Mouse (Mus musculus) kidney, adult 9 months (tissue): ENCODE measurements around the gene Shox2.

ENCODE experiments used
- DNase-seq: peaks from one replicate; pipeline ENCODE4 v3.0.0; 2022

The Shox2 gene

GRCm38 (mm10) chr3:66981706-66982105 is at the start of gene Shox2:
Shox2 (minus strand) TSS chr3:66981771.
- peak; percentile 4 for DNase-seq

GRCm38 (mm10) chr3:66996820-66997219 is 15.2 kb upstream of the Shox2 start:
- DNase-seq = no peak

- no peak for DNase-seq
These were observed 4.7 kb upstream of the Shox2 start for GRCm38 (mm10) chr3:66986287-66986560.

- peak; percentile 83 for DNase-seq
These were observed 4.1 kb upstream of the Shox2 start for GRCm38 (mm10) chr3:66985539-66986286.

- peak; percentile 10 for DNase-seq
These were observed 1.9 kb upstream of the Shox2 start for GRCm38 (mm10) chr3:66983481-66983880.

GRCm38 (mm10) chr3:66982181-66982911 is 775 bp upstream of the Shox2 start:
- DNase-seq = peak; percentile 29

DNA sequence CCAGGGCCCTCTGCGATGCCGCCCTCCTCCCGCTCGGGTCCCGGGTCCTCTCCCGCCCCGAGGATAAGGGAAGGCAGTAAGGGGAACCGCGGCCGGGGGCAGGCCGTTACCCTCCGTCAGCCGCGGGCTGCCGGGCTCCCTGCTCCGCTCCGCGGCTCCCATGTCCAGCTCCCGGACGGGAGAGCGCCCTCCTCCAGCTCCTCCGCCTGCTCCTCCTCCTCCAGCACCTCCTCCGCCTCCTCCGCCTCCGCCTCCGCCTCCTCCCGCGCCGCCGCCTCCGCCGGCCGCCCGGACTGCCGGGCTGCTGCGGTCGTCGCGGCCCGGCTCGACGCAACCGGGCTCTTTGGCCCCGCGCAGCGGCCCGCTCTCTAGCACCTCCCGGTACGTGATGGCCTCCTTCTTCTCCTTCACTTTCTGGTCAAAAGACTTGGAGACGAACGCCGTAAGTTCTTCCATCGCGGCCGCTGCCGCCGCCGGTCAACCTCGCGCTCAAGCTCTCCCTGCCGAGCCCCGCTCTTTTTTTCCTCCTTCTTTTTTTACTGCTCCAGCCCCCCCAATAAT is 390 bp downstream of the Shox2 start, which contains the start of gene Rsrc1:
Gene Rsrc1, plus strand, starts transcription at position 290 of the 561 bp plus-strand sequence.
- peak; percentile 66 for DNase-seq

GRCm38 (mm10) chr3:66980111-66980975 is 1.2 kb downstream of the Shox2 start:
- DNase-seq = peak; percentile 11

DNA sequence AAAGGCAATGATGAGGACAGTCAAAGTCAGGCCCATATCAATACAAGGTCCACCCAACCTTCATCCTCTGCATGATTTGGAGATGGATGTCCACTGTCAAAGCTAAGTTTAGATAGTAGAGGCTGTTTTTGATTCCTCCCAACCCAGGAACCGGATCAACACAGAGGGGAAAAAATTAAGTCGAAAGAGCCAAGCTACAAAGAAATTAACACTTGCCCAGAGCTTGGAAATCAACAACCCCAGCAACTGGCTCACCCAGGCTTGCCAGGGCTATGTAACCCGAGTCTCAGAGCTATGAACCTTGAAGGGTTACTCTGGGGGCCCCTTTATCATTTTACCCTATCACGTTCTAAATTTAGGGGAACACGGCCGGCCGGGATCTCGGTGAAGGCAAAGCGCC is 2.1 kb downstream of the Shox2 start:
- DNase-seq = peak; percentile 2

DNA sequence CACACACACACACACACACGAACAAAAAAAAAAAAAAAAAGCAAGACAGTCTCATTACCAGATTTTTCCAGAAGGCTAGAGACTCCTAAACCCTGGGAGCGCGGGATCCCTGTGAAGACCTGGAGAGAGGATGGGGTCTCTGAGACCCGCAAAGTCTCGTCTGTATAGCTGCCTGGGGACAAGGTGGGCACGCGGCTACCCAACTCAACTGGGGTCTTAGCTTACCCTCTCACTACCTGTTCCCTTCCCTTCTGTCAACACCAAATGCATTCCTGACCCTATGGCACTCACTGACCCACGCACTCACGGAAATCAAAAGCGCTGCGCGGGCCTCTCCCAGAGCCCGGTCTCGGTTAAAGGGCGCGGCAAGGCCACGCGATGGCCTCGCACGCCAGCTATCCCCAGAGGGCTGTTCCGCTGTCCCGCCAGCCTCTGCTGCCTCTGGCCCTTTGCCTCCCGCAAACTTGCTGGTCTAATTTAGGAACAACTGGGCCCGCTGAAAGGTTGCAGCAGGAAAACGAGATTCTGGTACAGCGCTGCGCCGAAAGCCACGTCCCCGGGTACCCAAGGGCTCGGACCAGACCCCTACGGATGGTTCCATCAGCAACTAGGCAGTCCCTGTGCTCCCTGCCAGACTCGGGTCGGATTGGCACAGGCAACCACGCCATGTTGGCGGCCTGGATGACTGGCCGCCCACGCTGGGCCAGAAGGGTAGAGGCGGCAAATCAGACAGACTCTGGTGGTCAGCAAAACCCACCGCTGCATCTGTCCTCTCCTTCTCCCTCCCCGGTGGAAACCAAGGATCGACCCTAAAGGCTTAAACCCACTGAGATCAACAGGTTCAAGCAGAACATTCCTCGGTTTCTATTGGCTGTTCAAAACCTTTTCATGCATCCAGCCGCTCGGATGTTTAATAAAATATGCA is 2.9 kb downstream of the Shox2 start:
- peak; percentile 7 for DNase-seq

- no peak for DNase-seq
These were observed 3.6 kb downstream of the Shox2 start for GRCm38 (mm10) chr3:66977811-66978456.

GRCm38 (mm10) chr3:66976889-66977615 is 4.5 kb downstream of the Shox2 start:
- DNase-seq = no peak

DNA sequence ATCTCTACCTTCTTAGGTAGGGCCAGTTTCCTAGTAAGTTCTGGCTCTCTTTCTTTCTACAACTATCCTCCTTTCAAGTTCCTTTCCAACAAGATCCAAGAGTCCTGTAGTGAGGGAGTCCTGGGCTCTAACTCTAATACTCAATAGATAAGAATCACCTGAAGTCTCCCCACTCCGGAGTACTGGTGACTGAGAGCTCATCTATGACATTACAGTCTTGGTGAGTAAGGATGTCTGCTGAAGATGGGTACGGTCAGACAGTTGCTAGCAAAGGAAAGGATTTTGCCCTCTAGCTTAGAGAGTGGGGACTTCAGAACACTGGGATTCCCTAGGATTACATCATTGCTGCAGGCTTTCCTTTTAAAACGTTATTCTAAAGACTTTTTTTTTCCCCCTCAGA is 7.1 kb downstream of the Shox2 start:
- DNase-seq = peak; percentile 2

GRCm38 (mm10) chr3:66973391-66973943 is 8.1 kb downstream of the Shox2 start:
- peak; percentile 75 for DNase-seq

DNA sequence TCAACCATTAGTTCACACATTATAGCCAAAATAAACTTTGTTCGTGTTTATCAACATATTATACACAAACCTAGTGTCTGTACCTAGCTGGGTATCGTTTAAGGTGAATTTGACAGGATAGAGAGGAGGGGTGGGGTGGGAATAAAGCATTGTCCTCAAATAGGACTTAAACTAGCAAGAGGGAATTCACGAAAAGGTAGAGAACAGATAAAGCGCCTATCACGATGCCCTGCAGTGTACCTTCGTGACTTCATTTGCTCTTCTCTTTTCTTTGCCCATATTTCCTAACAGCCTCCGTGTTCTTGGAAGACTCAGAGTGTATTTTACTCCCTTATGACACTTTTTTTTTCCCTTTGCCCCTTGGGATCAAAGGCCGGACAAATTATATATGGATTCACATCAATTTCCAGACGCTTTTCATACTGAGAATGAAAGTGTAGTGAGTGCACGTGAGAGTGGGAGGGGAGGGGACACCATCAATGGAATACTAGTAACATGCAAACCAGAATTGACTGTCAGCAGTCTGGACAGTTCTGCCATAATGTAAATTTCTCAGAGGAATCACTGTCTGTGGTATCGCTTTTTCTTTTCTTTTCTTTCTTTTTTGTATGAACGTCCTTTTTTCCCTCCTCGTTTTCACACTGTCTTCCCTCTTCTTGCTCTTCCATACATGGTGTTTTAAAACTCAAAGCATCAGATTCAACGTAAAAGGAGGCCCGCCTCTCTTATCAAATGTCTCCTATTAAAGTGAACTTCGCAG is 9.2 kb downstream of the Shox2 start:
- peak; percentile 7 for DNase-seq

DNA sequence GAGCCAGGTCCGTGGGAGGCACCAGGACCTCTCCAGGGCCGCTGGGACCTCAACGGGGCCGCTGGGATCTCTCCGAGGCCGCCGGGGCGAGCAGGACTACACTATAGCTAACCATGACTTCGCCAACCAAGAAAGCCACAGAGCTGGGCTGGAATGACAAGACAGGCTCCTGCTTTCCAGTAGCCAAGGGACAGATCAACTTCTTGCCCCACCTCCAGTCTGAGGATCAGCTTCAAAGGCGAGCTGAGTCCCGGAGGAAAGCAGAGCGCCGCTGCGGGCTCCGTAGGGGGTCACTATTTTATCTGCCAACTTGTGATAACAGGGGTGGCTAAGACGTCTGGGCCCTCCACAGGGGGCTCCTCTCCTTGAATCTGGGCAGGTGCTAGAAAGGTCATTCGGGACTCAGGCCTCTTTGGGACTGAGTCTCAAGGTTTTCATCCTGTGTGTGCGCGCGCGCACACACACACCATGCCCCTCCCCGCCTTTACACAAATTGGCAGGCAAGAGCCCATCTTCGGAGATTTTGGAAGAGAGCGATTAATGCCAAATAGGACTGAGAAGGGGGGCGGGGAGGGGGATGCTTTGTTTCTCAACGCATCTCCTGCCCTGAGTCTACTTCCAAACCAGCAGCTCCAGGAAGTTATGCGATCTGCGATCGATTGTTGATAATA is 10.8 kb downstream of the Shox2 start:
- no peak for DNase-seq

DNA sequence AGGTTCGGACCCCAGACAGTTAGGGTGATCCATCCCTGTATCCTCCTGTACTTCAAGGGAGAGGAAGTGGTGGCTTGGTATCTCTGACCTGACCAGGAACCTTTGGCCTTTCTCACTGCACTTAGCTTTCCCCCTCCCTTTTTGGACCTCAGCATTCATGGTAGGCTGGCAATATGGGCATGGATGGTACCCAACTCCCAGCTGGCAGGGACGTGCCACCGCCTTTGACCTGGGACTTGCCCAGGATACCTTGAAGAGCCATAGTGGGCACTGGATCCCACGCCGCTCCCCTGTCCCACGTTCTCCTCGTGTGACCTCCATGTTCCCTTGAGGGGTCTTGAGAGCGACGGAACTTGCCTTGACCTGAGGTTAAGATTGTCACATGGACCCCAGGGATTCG is 11.3 kb downstream of the Shox2 start:
- no peak for DNase-seq

DNA sequence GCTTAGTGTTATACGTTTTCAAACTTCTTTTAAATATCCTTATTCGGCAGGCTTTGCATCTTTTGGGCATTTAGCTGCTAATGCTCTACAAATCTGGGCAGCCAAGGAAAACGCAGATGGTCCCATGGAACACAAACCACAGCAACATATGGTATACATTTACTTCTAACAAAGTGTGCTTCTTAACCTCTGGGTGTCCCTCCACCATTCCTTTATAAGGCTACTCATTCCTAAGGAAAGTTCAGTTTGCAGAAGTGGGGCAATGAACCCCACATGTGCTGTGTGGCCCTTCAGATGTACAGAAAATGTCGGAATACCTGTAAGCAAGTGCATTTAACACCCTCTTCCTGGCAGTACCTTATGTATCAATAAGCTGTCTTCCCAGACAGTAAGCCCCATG is 14.1 kb downstream of the Shox2 start:
- DNase-seq = no peak

GRCm38 (mm10) chr3:66964884-66965283 is 16.7 kb downstream of the Shox2 start:
- DNase-seq = no peak
